Mouse (Mus musculus): ENCODE data around the gene Adamts12.

DNA sequence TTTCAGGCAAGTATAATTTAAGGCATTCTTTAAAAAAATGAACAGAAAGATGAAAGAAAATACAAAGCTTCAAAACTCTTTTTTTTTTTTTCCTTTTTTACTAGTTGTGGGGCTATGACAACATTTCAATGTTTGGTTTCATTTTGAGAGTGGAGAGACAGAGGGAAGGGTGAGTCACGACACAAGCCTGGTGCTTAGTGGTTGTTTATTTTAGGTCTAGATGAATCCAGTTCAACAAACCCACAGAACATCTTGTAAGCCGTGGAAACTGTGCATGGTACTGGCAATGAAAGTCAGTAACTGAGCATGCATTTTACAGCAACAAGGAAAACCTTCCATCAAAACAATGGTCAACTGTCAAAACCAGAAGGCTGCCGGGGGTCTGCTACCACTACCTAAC, 31.0 kb downstream of the Adamts12 start:
- no peak for TF ChIP-seq CTCF (conservative IDR thresholded peaks at IDR 0.05; ENCODE audit: low read length)
- no peak for TF ChIP-seq POU5F1 (IDR thresholded peaks at IDR 0.05; ENCODE audit: borderline replicate concordance, low read length)

Measured in E14TG2a.4 (cell line).